Mouse (Mus musculus): ENCODE measurements around the gene Rasgrp3.
"Not testable (repeated sequence)": the region's sequence is repeated elsewhere in the genome, so short reads cannot be mapped to it uniquely, and the experiment has no call there.

Gene Rasgrp3

GRCm38 (mm10) chr17:75461771-75462170 is 26.1 kb downstream of the Rasgrp3 start:
- no peak for DNase-seq (ENCODE audit: low spot score in 2 of 2)

GRCm38 (mm10) chr17:75463223-75463622 is 27.5 kb downstream of the Rasgrp3 start:
- DNase-seq (ENCODE audit: low spot score in 2 of 2): not testable (repeated sequence)

- DNase-seq (ENCODE audit: low spot score in 2 of 2): no peak
Observed at GRCm38 (mm10) chr17:75463645-75464044, 27.9 kb downstream of the Rasgrp3 start.

- no peak for DNase-seq (ENCODE audit: low spot score in 2 of 2)
Observed at GRCm38 (mm10) chr17:75464331-75464982, 28.8 kb downstream of the Rasgrp3 start.

GRCm38 (mm10) chr17:75464983-75465634 is 29.4 kb downstream of the Rasgrp3 start:
- DNase-seq (ENCODE audit: low spot score in 2 of 2): peak; percentile 32 to 54

GRCm38 (mm10) chr17:75465635-75465997 is 29.9 kb downstream of the Rasgrp3 start:
- no peak for DNase-seq (ENCODE audit: low spot score in 2 of 2)

GRCm38 (mm10) chr17:75466948-75467347 is 31.3 kb downstream of the Rasgrp3 start:
- no peak for DNase-seq (ENCODE audit: low spot score in 2 of 2)

GRCm38 (mm10) chr17:75467526-75467925 is 31.8 kb downstream of the Rasgrp3 start:
- DNase-seq (ENCODE audit: low spot score in 2 of 2): no peak

- DNase-seq (ENCODE audit: low spot score in 2 of 2): no peak
Observed at GRCm38 (mm10) chr17:75468479-75469114, 32.9 kb downstream of the Rasgrp3 start.

GRCm38 (mm10) chr17:75470325-75470724 is 34.6 kb downstream of the Rasgrp3 start:
- DNase-seq (ENCODE audit: low spot score in 2 of 2): no peak

- no peak for DNase-seq (ENCODE audit: low spot score in 2 of 2)
Observed at GRCm38 (mm10) chr17:75470885-75471610, 35.4 kb downstream of the Rasgrp3 start.

- no peak for DNase-seq (ENCODE audit: low spot score in 2 of 2)
Observed at GRCm38 (mm10) chr17:75471644-75472253, 36.1 kb downstream of the Rasgrp3 start.

- peak in 1 of 2 experiments; percentile 3 for DNase-seq (ENCODE audit: low spot score in 2 of 2)
Observed at GRCm38 (mm10) chr17:75472379-75472778, 36.7 kb downstream of the Rasgrp3 start.

GRCm38 (mm10) chr17:75475985-75476384 is 40.3 kb downstream of the Rasgrp3 start:
- DNase-seq (ENCODE audit: low spot score in 2 of 2): no peak

GRCm38 (mm10) chr17:75476736-75477416 is 41.2 kb downstream of the Rasgrp3 start:
- no peak for DNase-seq (ENCODE audit: low spot score in 2 of 2)

- no peak for DNase-seq (ENCODE audit: low spot score in 2 of 2)
Observed at GRCm38 (mm10) chr17:75477655-75478054, 42.0 kb downstream of the Rasgrp3 start.

GRCm38 (mm10) chr17:75478836-75479235 is 43.1 kb downstream of the Rasgrp3 start:
- no peak for DNase-seq (ENCODE audit: low spot score in 2 of 2)

GRCm38 (mm10) chr17:75479663-75480062 is 44.0 kb downstream of the Rasgrp3 start:
- DNase-seq (ENCODE audit: low spot score in 2 of 2): no peak

- no peak for DNase-seq (ENCODE audit: low spot score in 2 of 2)
Observed at GRCm38 (mm10) chr17:75480379-75480778, 44.7 kb downstream of the Rasgrp3 start.

- DNase-seq (ENCODE audit: low spot score in 2 of 2): no peak
Observed at GRCm38 (mm10) chr17:75486205-75486604, 50.5 kb downstream of the Rasgrp3 start.

GRCm38 (mm10) chr17:75495213-75495612 is 59.5 kb downstream of the Rasgrp3 start:
- DNase-seq (ENCODE audit: low spot score in 2 of 2): no peak

All from spleen, postnatal 14 days (tissue).